Mouse (Mus musculus): ENCODE results near the gene Magt1. TPM values are rescaled to one million over a fixed set of nuclear protein-coding genes. Genes with fewer than 3 reads are reported as not detected.
A peak's percentile ranks its signal among the peaks of the same experiment; 100 is the strongest.
"Not testable (repeated sequence)": the region's sequence is repeated elsewhere in the genome, so short reads cannot be mapped to it uniquely, and the experiment has no call there.

Magt1 gene
- polyA plus RNA-seq, 1 experiment from 2014 or later = 46.0 TPM

GRCm38 (mm10) chrX:106026418-106027342 lies 15.0 kb upstream of the Magt1 start, which contains the start of gene Atp7a:
Gene Atp7a, plus strand, starts transcription at chrX:106027276.
- peak within 1 kb of the TSS; percentile 63 for H3K9ac ChIP-seq
- peak within 1 kb of the TSS; percentile 61 for H3K4me3 ChIP-seq
- WGBS = 11% methylated on average over 36 of the region's 36 CpGs

GRCm38 (mm10) chrX:106017516-106017915 lies 5.8 kb upstream of the Magt1 start:
- Histone ChIP-seq H3K4me3 (peak overlapping the region; percentile 38), H3K27me3 (no peaks in the 10 kb centered on the region)
- WGBS = 85% methylated on average over 4 of the region's 4 CpGs

More at GRCm38 (mm10) chrX:106026418-106027342, 15.0 kb upstream of the Magt1 start, which contains the start of gene Atp7a:
- no peaks in the 10 kb centered on the region for H3K9me3 ChIP-seq (replicated peaks)
- H3K27me3 ChIP-seq = no peaks in the 10 kb centered on the region
- ATAC-seq (replicated peaks; ENCODE audit: insufficient number of reproducible peaks, insufficient read depth, low FRiP score, low read depth) = peak; percentile 97
- H3K4me1 ChIP-seq (replicated peaks) = no peaks in the 10 kb centered on the region
- H3K27ac ChIP-seq = peak within 1 kb of the TSS; percentile 82
- no peaks in the 10 kb centered on the region for H3K36me3 ChIP-seq
- H3K4me2 ChIP-seq = peak within 1 kb of the TSS; percentile 63

GRCm38 (mm10) chrX:106017102-106017501 lies 5.4 kb upstream of the Magt1 start:
- no peak overlapping the region for H3K27ac ChIP-seq
- peaks cover 11% of the 10 kb centered on the region for H3K36me3 ChIP-seq
- H3K9ac ChIP-seq = no peak overlapping the region
- no peaks in the 10 kb centered on the region for H3K9me3 ChIP-seq (replicated peaks)
- H3K4me3 ChIP-seq = peak overlapping the region; percentile 38
- no peak for ATAC-seq (replicated peaks; ENCODE audit: insufficient number of reproducible peaks, insufficient read depth, low FRiP score, low read depth)
- H3K4me1 ChIP-seq (replicated peaks) = peaks cover 5% of the 10 kb centered on the region; the same call in 1 of the 2 replicates
- H3K27me3 ChIP-seq = no peaks in the 10 kb centered on the region
- 58% methylated on average over 3 of the region's 3 CpGs for WGBS
- peak overlapping the region; percentile 52 for H3K4me2 ChIP-seq

More at GRCm38 (mm10) chrX:106017516-106017915, 5.8 kb upstream of the Magt1 start:
- H3K36me3 ChIP-seq = peaks cover 11% of the 10 kb centered on the region
- H3K4me2 ChIP-seq = peak overlapping the region; percentile 52
- 0 out of 2 replicates have a peak, but pooled peaks cover under 1% of the 10 kb centered on the region for H3K4me1 ChIP-seq (replicated peaks)
- no peak overlapping the region for H3K9ac ChIP-seq
- ATAC-seq (replicated peaks; ENCODE audit: insufficient number of reproducible peaks, insufficient read depth, low FRiP score, low read depth) = no peak
- H3K27ac ChIP-seq = no peak overlapping the region
- H3K9me3 ChIP-seq (replicated peaks) = no peaks in the 10 kb centered on the region

- 18% methylated on average over 26 of the region's 26 CpGs for WGBS
- peak within 1 kb of the TSS; percentile 67 for H3K4me3 ChIP-seq
Measured at GRCm38 (mm10) chrX:106015571-106016322, 4.0 kb upstream of the Magt1 start, which contains the start of gene Cox7b. Gene Cox7b, plus strand, starts transcription at chrX:106015700.

GRCm38 (mm10) chrX:106014741-106015377 lies 3.2 kb upstream of the Magt1 start:
- H3K4me3 ChIP-seq = not testable (repeated sequence)

More at GRCm38 (mm10) chrX:106015571-106016322, 4.0 kb upstream of the Magt1 start, which contains the start of gene Cox7b:
- Histone ChIP-seq H3K36me3 (peaks cover 11% of the 10 kb centered on the region; the same call in 1 of the 2 replicates), H3K9ac (peak within 1 kb of the TSS; percentile 73), H3K9me3 (replicated peaks) (no peaks in the 10 kb centered on the region), H3K4me1 (replicated peaks) (peaks cover 5% of the 10 kb centered on the region; the same call in 1 of the 2 replicates), H3K4me2 (peak within 1 kb of the TSS; percentile 37), H3K27ac (peak within 1 kb of the TSS; percentile 93), H3K27me3 (no peaks in the 10 kb centered on the region)
- no peak; the same call in 1 of the 2 replicates for ATAC-seq (replicated peaks; ENCODE audit: insufficient number of reproducible peaks, insufficient read depth, low FRiP score, low read depth)

GRCm38 (mm10) chrX:106013217-106013616 lies 1.5 kb upstream of the Magt1 start:
- 17% methylated on average over 2 of the region's 2 CpGs for WGBS
- Histone ChIP-seq H3K4me3 (no peak overlapping the region), H3K4me2 (no peak overlapping the region), H3K36me3 (no peaks in the 10 kb centered on the region), H3K9ac (no peak overlapping the region), H3K27ac (no peak overlapping the region), H3K27me3 (no peaks in the 10 kb centered on the region), H3K9me3 (replicated peaks) (no peaks in the 10 kb centered on the region), H3K4me1 (replicated peaks) (peaks cover 8% of the 10 kb centered on the region)
- no peak for ATAC-seq (replicated peaks; ENCODE audit: insufficient number of reproducible peaks, insufficient read depth, low FRiP score, low read depth)

More at GRCm38 (mm10) chrX:106014741-106015377, 3.2 kb upstream of the Magt1 start:
- H3K9me3 ChIP-seq (replicated peaks); ATAC-seq (replicated peaks; ENCODE audit: insufficient number of reproducible peaks, insufficient read depth, low FRiP score, low read depth); H3K36me3 ChIP-seq; H3K9ac ChIP-seq; H3K4me1 ChIP-seq (replicated peaks); H3K27ac ChIP-seq; H3K27me3 ChIP-seq: not testable (repeated sequence)
- peak overlapping the region; percentile 23; the same call in 1 of the 2 replicates for H3K4me2 ChIP-seq
- 62% methylated on average over 2 of the region's 2 CpGs for WGBS

- Histone ChIP-seq H3K27ac (peak overlapping the region; percentile 84), H3K9ac (no peak overlapping the region), H3K4me1 (replicated peaks) (peaks cover 8% of the 10 kb centered on the region), H3K27me3 (no peaks in the 10 kb centered on the region), H3K4me2 (peak overlapping the region; percentile 55), H3K9me3 (replicated peaks) (no peaks in the 10 kb centered on the region), H3K36me3 (no peaks in the 10 kb centered on the region), H3K4me3 (peak overlapping the region; percentile 35)
- no peak for ATAC-seq (replicated peaks; ENCODE audit: insufficient number of reproducible peaks, insufficient read depth, low FRiP score, low read depth)
- 76% methylated on average over 3 of the region's 3 CpGs for WGBS
Measured at GRCm38 (mm10) chrX:106012559-106012958, 853 bp upstream of the Magt1 start.

GRCm38 (mm10) chrX:106010762-106011161 lies 944 bp downstream of the Magt1 start:
- ATAC-seq (replicated peaks; ENCODE audit: insufficient number of reproducible peaks, insufficient read depth, low FRiP score, low read depth) = no peak
- H3K4me1 ChIP-seq (replicated peaks) = peaks cover 8% of the 10 kb centered on the region
- 7% methylated on average over 3 of the region's 3 CpGs for WGBS
- H3K4me2 ChIP-seq = peak overlapping the region; percentile 57
- peak overlapping the region; percentile 94; the same call in 1 of the 2 replicates for H3K27ac ChIP-seq
- peak overlapping the region; percentile 63 for H3K9ac ChIP-seq
- peak overlapping the region; percentile 65 for H3K4me3 ChIP-seq
- no peaks in the 10 kb centered on the region for H3K36me3 ChIP-seq
- no peaks in the 10 kb centered on the region for H3K9me3 ChIP-seq (replicated peaks)
- no peaks in the 10 kb centered on the region for H3K27me3 ChIP-seq

- WGBS = 84% methylated on average over 1 of the region's 1 CpGs
Measured at GRCm38 (mm10) chrX:106001605-106002004, 10.1 kb downstream of the Magt1 start.

GRCm38 (mm10) chrX:105957091-105957490 lies 54.6 kb downstream of the Magt1 start:
- not testable (repeated sequence) for H3K9me3 ChIP-seq (replicated peaks); H3K4me3 ChIP-seq; H3K4me2 ChIP-seq; H3K4me1 ChIP-seq (replicated peaks); ATAC-seq (replicated peaks; ENCODE audit: insufficient number of reproducible peaks, insufficient read depth, low FRiP score, low read depth); H3K27me3 ChIP-seq; H3K9ac ChIP-seq; H3K36me3 ChIP-seq; H3K27ac ChIP-seq
- WGBS = 75% methylated on average over 14 of the region's 14 CpGs

More at GRCm38 (mm10) chrX:106001605-106002004, 10.1 kb downstream of the Magt1 start:
- no peak overlapping the region for H3K9ac ChIP-seq
- no peak overlapping the region for H3K4me3 ChIP-seq
- no peak overlapping the region for H3K27ac ChIP-seq
- ATAC-seq (replicated peaks; ENCODE audit: insufficient number of reproducible peaks, insufficient read depth, low FRiP score, low read depth) = no peak
- H3K27me3 ChIP-seq = no peaks in the 10 kb centered on the region
- H3K4me2 ChIP-seq = no peak overlapping the region
- H3K36me3 ChIP-seq = 0 out of 2 replicates have a peak, but pooled peaks cover 4% of the 10 kb centered on the region
- H3K9me3 ChIP-seq (replicated peaks) = no peaks in the 10 kb centered on the region
- H3K4me1 ChIP-seq (replicated peaks) = no peaks in the 10 kb centered on the region

All from heart, embryonic 15.5 days (tissue).